Mouse (Mus musculus): ENCODE measurements around the gene Gm45713.
"Not testable (repeated sequence)": the region's sequence is repeated elsewhere in the genome, so short reads cannot be mapped to it uniquely, and the experiment has no call there.

Gene Gm45713

GRCm38 (mm10) chr7:45162551-45162950 is 26.5 kb upstream of the Gm45713 start:
- no peak for DNase-seq

- DNase-seq, result peak; percentile 90 to 92
These were observed 25.8 kb upstream of the Gm45713 start for GRCm38 (mm10) chr7:45161612-45162473.

GRCm38 (mm10) chr7:45160866-45161265 is 24.8 kb upstream of the Gm45713 start:
- DNase-seq, result no peak

- no peak for DNase-seq
These were observed 24.3 kb upstream of the Gm45713 start for GRCm38 (mm10) chr7:45160316-45160800.

- no peak for DNase-seq
These were observed 23.0 kb upstream of the Gm45713 start for GRCm38 (mm10) chr7:45158991-45159390.

GRCm38 (mm10) chr7:45157459-45157858 is 21.4 kb upstream of the Gm45713 start:
- no peak for DNase-seq

- DNase-seq, result no peak
These were observed 20.2 kb upstream of the Gm45713 start for GRCm38 (mm10) chr7:45156206-45156605.

- no peak for DNase-seq
These were observed 19.6 kb upstream of the Gm45713 start for GRCm38 (mm10) chr7:45155590-45155989.

- DNase-seq, result peak; percentile 36 to 64
These were observed 19.0 kb upstream of the Gm45713 start for GRCm38 (mm10) chr7:45154993-45155514.

GRCm38 (mm10) chr7:45154096-45154992 is 18.3 kb upstream of the Gm45713 start, which contains the start of the genes Pih1d1 and Aldh16a1:
TSS of gene Pih1d1 (plus strand) at chr7:45154303.
TSS of gene Aldh16a1 (minus strand) at chr7:45154584.
- DNase-seq, result peak; percentile 97 to 98

GRCm38 (mm10) chr7:45153586-45153985 is 17.6 kb upstream of the Gm45713 start:
- DNase-seq, result no peak

GRCm38 (mm10) chr7:45153052-45153451 is 17.0 kb upstream of the Gm45713 start:
- DNase-seq, result not testable (repeated sequence)

GRCm38 (mm10) chr7:45151303-45151702 is 15.3 kb upstream of the Gm45713 start:
- DNase-seq, result no peak

- DNase-seq, result no peak
These were observed 14.3 kb upstream of the Gm45713 start for GRCm38 (mm10) chr7:45150321-45150720.

- no peak for DNase-seq
These were observed 13.5 kb upstream of the Gm45713 start for GRCm38 (mm10) chr7:45149545-45149944.

GRCm38 (mm10) chr7:45148534-45149098 is 12.6 kb upstream of the Gm45713 start:
- DNase-seq, result no peak

- DNase-seq, result no peak
These were observed 11.9 kb upstream of the Gm45713 start for GRCm38 (mm10) chr7:45147899-45148298.

- no peak for DNase-seq
These were observed 11.2 kb upstream of the Gm45713 start for GRCm38 (mm10) chr7:45147267-45147666.

GRCm38 (mm10) chr7:45145460-45145859 is 9.4 kb upstream of the Gm45713 start:
- no peak for DNase-seq

- no peak for DNase-seq
These were observed 8.5 kb upstream of the Gm45713 start for GRCm38 (mm10) chr7:45144368-45145174.

- DNase-seq, result no peak
These were observed 5.9 kb upstream of the Gm45713 start for GRCm38 (mm10) chr7:45141914-45142313.

GRCm38 (mm10) chr7:45141319-45141718 is 5.3 kb upstream of the Gm45713 start:
- peak; percentile 39 to 69 for DNase-seq
